Mouse (Mus musculus): ENCODE measurements around the gene Olfr288. TPM values are rescaled to one million over a fixed set of nuclear protein-coding genes. Genes with fewer than 3 reads are reported as not detected.
A peak's percentile ranks its signal among the peaks of the same experiment; 100 is the strongest.

Olfr288 gene
- polyA plus RNA-seq, 1 experiment from 2014 or later = not detected

DNA sequence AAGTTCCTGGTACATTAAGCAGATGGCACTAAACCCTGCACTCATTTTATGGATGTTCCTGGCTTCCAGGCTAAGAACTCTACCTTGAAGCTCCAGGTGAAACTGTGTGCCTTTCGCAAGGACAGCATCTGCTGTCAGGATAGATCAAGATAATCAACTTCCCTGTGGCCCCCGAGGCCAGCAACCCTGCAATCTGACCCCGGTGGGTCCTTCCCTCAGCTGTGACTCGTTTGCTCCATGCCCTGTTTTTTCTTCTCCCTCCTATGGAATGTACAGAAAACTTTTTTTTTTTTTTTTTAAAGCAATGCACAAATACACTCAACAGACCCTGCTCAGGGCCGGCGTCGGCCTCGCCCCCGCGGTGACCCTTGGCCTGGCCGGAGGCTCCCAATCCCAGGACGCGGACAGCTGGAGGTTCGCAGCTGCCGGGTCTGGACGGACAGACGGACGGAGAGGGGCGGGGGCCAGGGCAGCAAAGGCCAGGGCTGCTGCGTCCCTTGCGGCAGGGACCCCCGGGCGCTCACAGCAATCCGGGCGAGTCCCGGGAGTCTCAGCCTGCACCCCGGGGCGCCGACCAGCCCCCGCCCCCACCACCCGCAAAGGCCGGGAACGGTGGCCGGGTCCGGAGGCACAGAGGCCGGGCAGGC lies 50.4 kb downstream of the Olfr288 start:
- 2% methylated on average over 36 of the region's 36 CpGs for WGBS
- Histone ChIP-seq H3K9me3 (no peaks in the 10 kb centered on the region), H3K4me3 (replicated peaks) (peak overlapping the region; percentile 98), H3K4me1 (replicated peaks) (peaks cover 16% of the 10 kb centered on the region), H3K27ac (peak overlapping the region; percentile 75), H3K9ac (replicated peaks) (peak overlapping the region; percentile 96), H3K27me3 (no peaks in the 10 kb centered on the region), H3K4me2 (replicated peaks) (peak overlapping the region; percentile 97), H3K36me3 (peaks cover 25% of the 10 kb centered on the region)
- ATAC-seq = no peak; the same call in none of the 2 replicates

DNA sequence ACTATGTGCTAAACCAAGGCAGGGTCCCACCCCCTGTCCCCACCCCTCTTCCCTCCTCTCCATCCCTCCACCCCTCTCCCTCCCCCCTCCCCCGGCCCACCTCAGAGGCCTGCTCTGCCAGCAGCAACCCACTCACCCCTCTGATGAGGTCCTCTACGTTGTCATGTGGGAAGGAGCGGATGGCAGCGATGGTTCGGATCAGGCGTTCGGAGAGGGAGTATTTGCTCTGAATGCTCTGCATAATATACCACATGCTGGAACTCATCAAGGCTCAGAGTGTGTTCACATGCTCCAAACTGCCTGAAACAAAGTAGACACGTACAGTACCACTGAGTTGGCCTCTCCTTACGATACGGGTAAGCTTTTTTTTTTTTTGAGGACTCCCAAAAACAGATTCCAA lies 52.8 kb downstream of the Olfr288 start:
- Histone ChIP-seq H3K9ac (replicated peaks) (no peak overlapping the region), H3K4me1 (replicated peaks) (peaks cover 16% of the 10 kb centered on the region), H3K9me3 (no peaks in the 10 kb centered on the region), H3K27me3 (no peaks in the 10 kb centered on the region), H3K27ac (no peak overlapping the region), H3K4me3 (replicated peaks) (no peak overlapping the region), H3K4me2 (replicated peaks) (no peak overlapping the region), H3K36me3 (peaks cover 49% of the 10 kb centered on the region)
- WGBS = 86% methylated on average over 10 of the region's 10 CpGs
- no peak for ATAC-seq

DNA sequence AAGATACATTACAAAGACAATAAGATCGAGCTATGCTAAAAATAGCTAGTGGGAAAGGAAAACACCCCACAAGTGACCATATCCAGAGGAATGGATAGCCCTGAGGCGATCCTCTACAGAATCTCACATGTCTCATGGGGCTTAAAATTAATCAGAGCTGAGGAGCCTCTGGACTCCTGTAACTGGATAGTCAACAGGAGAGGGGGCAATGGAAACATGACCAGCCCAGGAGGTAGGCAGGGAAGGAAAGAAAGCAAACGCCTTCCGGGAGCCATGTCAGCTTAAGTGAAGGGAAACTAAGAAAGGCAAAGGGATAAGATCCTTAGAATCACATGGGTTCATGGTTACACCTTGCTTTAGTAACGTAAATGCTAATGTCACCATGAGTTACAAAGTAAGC lies 54.5 kb downstream of the Olfr288 start:
- H3K4me3 ChIP-seq (replicated peaks) = no peak overlapping the region
- peaks cover 12% of the 10 kb centered on the region for H3K4me1 ChIP-seq (replicated peaks)
- H3K27me3 ChIP-seq = no peaks in the 10 kb centered on the region
- H3K9ac ChIP-seq (replicated peaks) = no peak overlapping the region
- peaks cover 65% of the 10 kb centered on the region for H3K36me3 ChIP-seq
- H3K9me3 ChIP-seq = no peaks in the 10 kb centered on the region
- no peak overlapping the region for H3K4me2 ChIP-seq (replicated peaks)
- no peak overlapping the region for H3K27ac ChIP-seq
- ATAC-seq = no peak
- WGBS = 97% methylated on average over 5 of the region's 5 CpGs

- Histone ChIP-seq H3K4me3 (replicated peaks) (no peak overlapping the region), H3K36me3 (peaks cover 75% of the 10 kb centered on the region), H3K27me3 (no peaks in the 10 kb centered on the region), H3K9me3 (no peaks in the 10 kb centered on the region), H3K9ac (replicated peaks) (no peak overlapping the region), H3K4me2 (replicated peaks) (no peak overlapping the region), H3K4me1 (replicated peaks) (peaks cover 8% of the 10 kb centered on the region), H3K27ac (no peak overlapping the region)
- no peak for ATAC-seq
- WGBS = 85% methylated on average over 7 of the region's 7 CpGs
Observed at GRCm38 (mm10) chr15:98139763-98140162, 55.6 kb downstream of the Olfr288 start.

GRCm38 (mm10) chr15:98136871-98137270 lies 58.5 kb downstream of the Olfr288 start:
- no peak overlapping the region for H3K4me3 ChIP-seq (replicated peaks)
- H3K9me3 ChIP-seq = no peaks in the 10 kb centered on the region
- no peaks in the 10 kb centered on the region for H3K4me1 ChIP-seq (replicated peaks)
- no peaks in the 10 kb centered on the region for H3K27me3 ChIP-seq
- no peak for ATAC-seq
- 92% methylated on average over 9 of the region's 9 CpGs for WGBS
- no peak overlapping the region for H3K9ac ChIP-seq (replicated peaks)
- H3K27ac ChIP-seq = no peak overlapping the region
- H3K4me2 ChIP-seq (replicated peaks) = no peak overlapping the region
- H3K36me3 ChIP-seq = peaks cover 96% of the 10 kb centered on the region

Other genes starting within 250 kb of the Olfr288 start
- 59.3 and 59.8 TPM in 2 replicates for gene Tmem106c, start 231.3 kb downstream of the Olfr288 start, polyA plus RNA-seq (2015; fragmentation: Nextera tagmentation; extraction: Ambion mirVana)
- gene Col2a1, start 190.8 kb downstream of the Olfr288 start, polyA plus RNA-seq (2015; fragmentation: Nextera tagmentation; extraction: Ambion mirVana) = 39.1 and 57.5 TPM in 2 replicates
- 70.8 and 73.8 TPM in 2 replicates for gene Pfkm, start 103.0 kb downstream of the Olfr288 start, polyA plus RNA-seq (2015; fragmentation: Nextera tagmentation; extraction: Ambion mirVana)
- gene Senp1, start 101.8 kb downstream of the Olfr288 start, polyA plus RNA-seq (2015; fragmentation: Nextera tagmentation; extraction: Ambion mirVana) = 27.6 and 31.1 TPM in 2 replicates
- gene Asb8, start 29.9 kb downstream of the Olfr288 start, polyA plus RNA-seq (2015; fragmentation: Nextera tagmentation; extraction: Ambion mirVana) = 54.4 and 54.9 TPM in 2 replicates
- 55.4 and 60.4 TPM in 2 replicates for gene Ccdc184, start 28.4 kb downstream of the Olfr288 start, polyA plus RNA-seq (2015; fragmentation: Nextera tagmentation; extraction: Ambion mirVana)
- gene Gm44579, start 25.4 kb upstream of the Olfr288 start, polyA plus RNA-seq (2015; fragmentation: Nextera tagmentation; extraction: Ambion mirVana) = not detected in 2 replicates
- gene Olfr287, start 25.5 kb upstream of the Olfr288 start, polyA plus RNA-seq (2015; fragmentation: Nextera tagmentation; extraction: Ambion mirVana) = 0.14 TPM in 1 of 2 replicates, not detected in the other
- gene Olfr286, start 38.9 kb upstream of the Olfr288 start, polyA plus RNA-seq (2015; fragmentation: Nextera tagmentation; extraction: Ambion mirVana) = not detected in 2 replicates
- gene H1fnt, start 61.8 kb upstream of the Olfr288 start, polyA plus RNA-seq (2015; fragmentation: Nextera tagmentation; extraction: Ambion mirVana) = not detected in 2 replicates
- gene Zfp641, start 100.6 kb upstream of the Olfr288 start, polyA plus RNA-seq (2015; fragmentation: Nextera tagmentation; extraction: Ambion mirVana) = 5.7 and 5.9 TPM in 2 replicates
- gene Olfr285, start 121.8 kb upstream of the Olfr288 start, polyA plus RNA-seq (2015; fragmentation: Nextera tagmentation; extraction: Ambion mirVana) = not detected in 2 replicates
- gene Olfr284, start 145.4 kb upstream of the Olfr288 start, polyA plus RNA-seq (2015; fragmentation: Nextera tagmentation; extraction: Ambion mirVana) = not detected in 2 replicates
- gene Olfr283, start 185.4 kb upstream of the Olfr288 start, polyA plus RNA-seq (2015; fragmentation: Nextera tagmentation; extraction: Ambion mirVana) = not detected in 2 replicates
- not detected in 2 replicates for gene Olfr282, start 235.7 kb upstream of the Olfr288 start, polyA plus RNA-seq (2015; fragmentation: Nextera tagmentation; extraction: Ambion mirVana)

Data from midbrain, embryonic 13.5 days (tissue).